Mouse (Mus musculus) spleen, postnatal 4 days (tissue): ENCODE results near the gene Olfr1006.
"Not testable (repeated sequence)": the region's sequence is repeated elsewhere in the genome, so short reads cannot be mapped to it uniquely, and the experiment has no call there.

Experiments
- DNase-seq, 2 experiments: peaks; one replicate each; pipeline ENCODE4 v3.0.0; 2022; ENCODE audit warnings: low spot score in 2 of 2

Olfr1006 gene

DNA sequence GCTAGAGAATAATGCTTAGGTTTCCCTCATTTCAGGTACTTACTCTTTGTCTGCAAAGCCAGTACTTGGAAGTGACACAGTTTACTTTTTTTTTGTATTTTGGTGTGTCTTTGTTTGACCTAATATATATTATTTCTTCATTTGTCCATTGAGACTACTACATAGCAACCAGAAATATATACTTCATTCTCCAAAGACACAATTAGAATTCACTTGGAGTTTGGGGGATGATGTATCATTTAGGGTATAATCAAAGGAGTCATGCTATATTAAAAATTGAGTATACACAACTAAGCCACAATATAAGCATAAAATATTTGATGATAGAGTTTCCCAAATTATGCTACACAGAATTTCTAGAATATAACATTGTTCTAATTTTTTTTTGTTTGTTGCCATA lies at the start of gene Olfr1006:
TSS of gene Olfr1006 (minus strand) at position 101 of the 400 bp plus-strand sequence.
- DNase-seq, result no peak

DNA sequence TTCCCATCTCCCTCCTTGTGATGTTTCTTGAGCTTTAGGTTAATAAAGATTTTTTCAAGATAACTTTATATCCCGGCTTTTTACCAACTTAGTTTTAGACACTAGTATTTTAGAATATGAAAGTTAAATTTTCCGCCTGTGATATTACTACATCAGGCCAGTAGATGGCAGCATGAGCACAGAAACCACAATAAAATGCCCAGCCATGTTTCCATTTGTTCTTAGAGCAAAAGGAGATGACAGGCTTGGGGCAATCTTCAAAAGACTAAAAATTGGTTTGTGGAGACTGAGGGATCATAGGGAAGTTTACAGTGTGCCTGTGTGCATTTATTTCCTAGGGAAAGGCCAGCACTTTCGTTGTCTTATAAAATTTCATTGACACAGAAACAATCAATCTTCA lies 47.2 kb upstream of the Olfr1006 start:
- DNase-seq, result no peak

DNA sequence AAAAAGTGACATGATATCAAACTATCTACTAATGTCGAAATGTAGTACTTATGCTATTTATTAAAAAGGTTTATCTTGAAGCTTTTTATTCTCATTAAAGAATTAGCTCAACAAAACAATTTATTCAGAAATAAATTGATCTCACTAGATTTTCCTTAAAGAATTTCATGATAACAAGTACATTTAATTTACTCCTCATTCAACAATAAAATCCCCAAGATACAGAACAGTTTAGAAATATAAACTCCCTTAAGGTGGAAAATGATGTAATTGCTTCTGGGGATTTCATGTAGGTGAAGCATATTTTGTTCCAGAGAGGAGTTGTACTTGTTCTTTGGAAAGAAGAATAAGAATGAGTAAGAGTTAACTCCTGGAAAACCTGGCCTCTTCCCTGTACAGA lies 36.6 kb upstream of the Olfr1006 start, which contains the start of gene Olfr1009:
TSS of gene Olfr1009 (plus strand) at position 301 of the 400 bp plus-strand sequence.
- DNase-seq, result no peak

- DNase-seq, result no peak
Measured at GRCm38 (mm10) chr2:85711159-85711558, 32.6 kb upstream of the Olfr1006 start.

DNA sequence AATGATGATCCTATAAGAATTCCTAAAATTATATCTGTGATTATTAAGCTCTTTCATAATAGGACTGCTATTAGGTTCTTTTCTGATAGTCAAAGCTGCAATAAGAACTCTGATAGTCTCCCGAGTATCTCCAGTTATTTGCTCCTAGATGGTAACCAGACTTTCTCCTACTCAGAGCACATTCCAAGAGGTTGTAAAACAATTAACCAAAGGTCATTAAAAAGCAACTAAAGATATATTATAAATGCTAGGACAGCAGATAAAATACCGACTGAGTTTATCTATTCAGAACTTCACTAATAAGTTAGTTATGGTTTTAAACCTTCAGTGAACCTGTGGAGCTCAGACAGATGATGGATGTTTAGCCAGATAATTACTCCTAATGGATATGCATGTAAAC lies 32.1 kb upstream of the Olfr1006 start:
- DNase-seq, result not testable (repeated sequence)

GRCm38 (mm10) chr2:85689131-85689530 lies 10.6 kb upstream of the Olfr1006 start, which contains the start of gene Olfr1008:
Olfr1008 (plus strand) TSS chr2:85689431.
- DNase-seq, result no peak

DNA sequence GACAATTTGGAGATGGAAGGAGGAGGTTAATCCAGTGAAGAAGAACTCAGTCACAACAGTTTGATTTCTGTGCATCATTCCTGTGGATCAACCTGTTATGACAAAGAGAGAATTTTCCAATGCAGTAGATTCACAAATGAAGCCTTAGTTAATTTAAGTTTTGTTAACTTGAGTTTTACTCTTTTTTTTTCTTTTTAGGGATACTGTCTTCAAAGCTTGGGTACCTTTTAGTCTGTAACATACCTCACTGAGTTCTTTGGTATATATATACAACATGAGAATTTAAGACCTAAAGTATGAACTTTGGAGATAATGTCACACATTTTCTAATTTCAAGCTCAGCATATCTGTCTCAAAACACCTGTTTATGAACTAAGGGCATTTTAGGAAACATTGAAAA lies 14.2 kb downstream of the Olfr1006 start, which contains the start of gene Olfr154:
TSS of gene Olfr154 (minus strand) at position 101 of the 400 bp plus-strand sequence.
- not testable (repeated sequence) for DNase-seq

- DNase-seq, result no peak
Measured at GRCm38 (mm10) chr2:85650604-85651003, 28.0 kb downstream of the Olfr1006 start, which contains the start of gene Olfr1002. Olfr1002 (minus strand) TSS chr2:85650704.
